Mouse (Mus musculus): ENCODE results near the gene Lepr. TPM values are rescaled to one million over a fixed set of nuclear protein-coding genes. Genes with fewer than 3 reads are reported as not detected.

Lepr gene
- polyA plus RNA-seq (2011; ENCODE audit: insufficient read length, low read depth, missing spikeins), result 2.9 and 3.1 TPM in 2 replicates

GRCm38 (mm10) chr4:101717367-101718121 is at the start of gene Lepr:
Gene Lepr, plus strand, starts transcription at chr4:101717404.
- Histone ChIP-seq H3K4me1 (ENCODE audit: control insufficient read depth, insufficient read depth, low read length) (no peaks in the 10 kb centered on the region), H3K4me3 (ENCODE audit: insufficient read depth, low read length) (peak within 1 kb of the TSS; percentile 44), H3K27ac (ENCODE audit: insufficient read depth, low read length) (no peak within 1 kb of the TSS)
- no peak for TF ChIP-seq POLR2A (IDR thresholded peaks at IDR 0.05; ENCODE audit: low read depth, low read length)
- no peak for TF ChIP-seq CTCF (IDR thresholded peaks at IDR 0.05; ENCODE audit: borderline replicate concordance, insufficient read depth, low read length)

GRCm38 (mm10) chr4:101669161-101669560 is 48.0 kb upstream of the Lepr start:
- no peak for TF ChIP-seq CTCF (IDR thresholded peaks at IDR 0.05; ENCODE audit: borderline replicate concordance, insufficient read depth, low read length)
- TF ChIP-seq POLR2A (IDR thresholded peaks at IDR 0.05; ENCODE audit: low read depth, low read length), result no peak
- H3K4me1 ChIP-seq (ENCODE audit: control insufficient read depth, insufficient read depth, low read length), result no peaks in the 10 kb centered on the region
- H3K27ac ChIP-seq (ENCODE audit: insufficient read depth, low read length), result no peak overlapping the region
- no peak overlapping the region for H3K4me3 ChIP-seq (ENCODE audit: insufficient read depth, low read length)

- no peaks in the 10 kb centered on the region for H3K4me1 ChIP-seq (ENCODE audit: control insufficient read depth, insufficient read depth, low read length)
- no peak overlapping the region for H3K4me3 ChIP-seq (ENCODE audit: insufficient read depth, low read length)
- no peak overlapping the region for H3K27ac ChIP-seq (ENCODE audit: insufficient read depth, low read length)
- TF ChIP-seq POLR2A (IDR thresholded peaks at IDR 0.05; ENCODE audit: low read depth, low read length) (no peak), CTCF (IDR thresholded peaks at IDR 0.05; ENCODE audit: borderline replicate concordance, insufficient read depth, low read length) (no peak)
Measured at GRCm38 (mm10) chr4:101669811-101670210, 47.4 kb upstream of the Lepr start.

GRCm38 (mm10) chr4:101674790-101675189 is 42.4 kb upstream of the Lepr start:
- no peak for TF ChIP-seq CTCF (IDR thresholded peaks at IDR 0.05; ENCODE audit: borderline replicate concordance, insufficient read depth, low read length)
- Histone ChIP-seq H3K4me3 (ENCODE audit: insufficient read depth, low read length) (no peak overlapping the region), H3K4me1 (ENCODE audit: control insufficient read depth, insufficient read depth, low read length) (no peaks in the 10 kb centered on the region), H3K27ac (ENCODE audit: insufficient read depth, low read length) (no peak overlapping the region)

GRCm38 (mm10) chr4:101675726-101676125 is 41.5 kb upstream of the Lepr start:
- Histone ChIP-seq H3K4me3 (ENCODE audit: insufficient read depth, low read length) (no peak overlapping the region), H3K4me1 (ENCODE audit: control insufficient read depth, insufficient read depth, low read length) (no peaks in the 10 kb centered on the region), H3K27ac (ENCODE audit: insufficient read depth, low read length) (no peak overlapping the region)
- TF ChIP-seq POLR2A (IDR thresholded peaks at IDR 0.05; ENCODE audit: low read depth, low read length), result no peak
- no peak for TF ChIP-seq CTCF (IDR thresholded peaks at IDR 0.05; ENCODE audit: borderline replicate concordance, insufficient read depth, low read length)

- no peaks in the 10 kb centered on the region for H3K4me1 ChIP-seq (ENCODE audit: control insufficient read depth, insufficient read depth, low read length)
Measured at GRCm38 (mm10) chr4:101682620-101683019, 34.6 kb upstream of the Lepr start.

GRCm38 (mm10) chr4:101683086-101683485 is 34.1 kb upstream of the Lepr start:
- H3K27ac ChIP-seq (ENCODE audit: insufficient read depth, low read length), result no peak overlapping the region
- H3K4me1 ChIP-seq (ENCODE audit: control insufficient read depth, insufficient read depth, low read length), result no peaks in the 10 kb centered on the region
- H3K4me3 ChIP-seq (ENCODE audit: insufficient read depth, low read length), result no peak overlapping the region
- no peak for TF ChIP-seq POLR2A (IDR thresholded peaks at IDR 0.05; ENCODE audit: low read depth, low read length)
- no peak for TF ChIP-seq CTCF (IDR thresholded peaks at IDR 0.05; ENCODE audit: borderline replicate concordance, insufficient read depth, low read length)

More at GRCm38 (mm10) chr4:101682620-101683019, 34.6 kb upstream of the Lepr start:
- Histone ChIP-seq H3K27ac (ENCODE audit: insufficient read depth, low read length) (no peak overlapping the region), H3K4me3 (ENCODE audit: insufficient read depth, low read length) (no peak overlapping the region)
- TF ChIP-seq CTCF (IDR thresholded peaks at IDR 0.05; ENCODE audit: borderline replicate concordance, insufficient read depth, low read length) (no peak), POLR2A (IDR thresholded peaks at IDR 0.05; ENCODE audit: low read depth, low read length) (no peak)

- TF ChIP-seq POLR2A (IDR thresholded peaks at IDR 0.05; ENCODE audit: low read depth, low read length) (no peak), CTCF (IDR thresholded peaks at IDR 0.05; ENCODE audit: borderline replicate concordance, insufficient read depth, low read length) (no peak)
- no peaks in the 10 kb centered on the region for H3K4me1 ChIP-seq (ENCODE audit: control insufficient read depth, insufficient read depth, low read length)
- H3K27ac ChIP-seq (ENCODE audit: insufficient read depth, low read length), result no peak overlapping the region
- H3K4me3 ChIP-seq (ENCODE audit: insufficient read depth, low read length), result no peak overlapping the region
Measured at GRCm38 (mm10) chr4:101684821-101685220, 32.4 kb upstream of the Lepr start.

- H3K4me1 ChIP-seq (ENCODE audit: control insufficient read depth, insufficient read depth, low read length), result no peaks in the 10 kb centered on the region
- TF ChIP-seq CTCF (IDR thresholded peaks at IDR 0.05; ENCODE audit: borderline replicate concordance, insufficient read depth, low read length) (no peak), POLR2A (IDR thresholded peaks at IDR 0.05; ENCODE audit: low read depth, low read length) (no peak)
- H3K4me3 ChIP-seq (ENCODE audit: insufficient read depth, low read length), result no peak overlapping the region
- no peak overlapping the region for H3K27ac ChIP-seq (ENCODE audit: insufficient read depth, low read length)
Measured at GRCm38 (mm10) chr4:101686227-101686810, 30.9 kb upstream of the Lepr start.

GRCm38 (mm10) chr4:101689241-101689640 is 28.0 kb upstream of the Lepr start:
- H3K4me1 ChIP-seq (ENCODE audit: control insufficient read depth, insufficient read depth, low read length), result no peaks in the 10 kb centered on the region
- no peak overlapping the region for H3K27ac ChIP-seq (ENCODE audit: insufficient read depth, low read length)

More at GRCm38 (mm10) chr4:101689241-101689640, 28.0 kb upstream of the Lepr start:
- no peak overlapping the region for H3K4me3 ChIP-seq (ENCODE audit: insufficient read depth, low read length)
- TF ChIP-seq CTCF (IDR thresholded peaks at IDR 0.05; ENCODE audit: borderline replicate concordance, insufficient read depth, low read length), result no peak
- TF ChIP-seq POLR2A (IDR thresholded peaks at IDR 0.05; ENCODE audit: low read depth, low read length), result no peak

Data from embryonic fibroblast, embryonic 13.5 days (primary cell).